Mouse (Mus musculus) gastrocnemius, adult 8-10 months (tissue): ENCODE measurements at regions not wholly inside any gene's neighbourhood (a gene's known extent, or its start where the extent isn't known, plus 50 kb on each side); places are given as distances from the start of the nearest gene placed in this dataset.

ENCODE experiments used
- DNase-seq, 2 experiments: peaks; one replicate each; pipeline ENCODE4 v3.0.0; 2022; ENCODE audit warnings: low spot score in 2 of 2

DNA sequence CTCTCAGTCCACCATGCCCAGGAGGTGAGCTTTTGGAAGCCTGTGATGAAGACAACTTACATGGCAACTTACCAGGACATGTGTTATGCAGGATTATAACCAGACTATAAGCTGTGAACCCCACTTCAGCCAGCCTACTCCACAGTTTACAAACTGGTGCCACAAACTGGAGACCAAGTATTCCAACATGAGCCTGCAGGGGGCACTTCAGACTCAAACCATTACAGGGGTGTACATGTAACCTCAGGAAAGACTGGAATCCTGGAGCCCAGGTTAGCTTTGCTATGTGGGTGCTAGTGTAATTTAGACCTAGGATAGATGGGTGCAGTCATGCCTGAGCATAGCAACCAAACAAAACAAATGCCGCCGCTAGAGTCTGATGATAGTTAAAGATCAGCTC lies 124.0 kb upstream of the Lyplal1 start:
- no peak for DNase-seq

DNA sequence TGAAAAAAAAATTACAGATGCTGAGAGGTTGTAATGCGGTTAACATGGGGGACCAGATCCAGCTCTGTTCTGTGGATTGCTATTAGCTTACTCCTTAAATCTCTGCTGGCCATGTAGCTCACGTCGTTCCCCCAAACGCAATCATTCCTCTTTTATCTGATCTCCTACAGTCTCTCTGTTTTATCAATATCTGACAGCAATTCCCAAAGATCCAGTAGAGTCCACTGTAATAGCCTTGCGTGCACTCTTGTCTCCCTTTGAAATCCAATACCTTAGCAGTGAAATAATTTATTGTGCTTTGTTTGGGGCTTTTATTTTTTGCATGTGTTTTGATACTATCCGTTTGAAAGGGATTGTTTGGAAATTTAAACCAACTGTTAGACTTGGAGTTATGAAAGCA lies 120.4 kb upstream of the Lyplal1 start:
- DNase-seq, result no peak

DNA sequence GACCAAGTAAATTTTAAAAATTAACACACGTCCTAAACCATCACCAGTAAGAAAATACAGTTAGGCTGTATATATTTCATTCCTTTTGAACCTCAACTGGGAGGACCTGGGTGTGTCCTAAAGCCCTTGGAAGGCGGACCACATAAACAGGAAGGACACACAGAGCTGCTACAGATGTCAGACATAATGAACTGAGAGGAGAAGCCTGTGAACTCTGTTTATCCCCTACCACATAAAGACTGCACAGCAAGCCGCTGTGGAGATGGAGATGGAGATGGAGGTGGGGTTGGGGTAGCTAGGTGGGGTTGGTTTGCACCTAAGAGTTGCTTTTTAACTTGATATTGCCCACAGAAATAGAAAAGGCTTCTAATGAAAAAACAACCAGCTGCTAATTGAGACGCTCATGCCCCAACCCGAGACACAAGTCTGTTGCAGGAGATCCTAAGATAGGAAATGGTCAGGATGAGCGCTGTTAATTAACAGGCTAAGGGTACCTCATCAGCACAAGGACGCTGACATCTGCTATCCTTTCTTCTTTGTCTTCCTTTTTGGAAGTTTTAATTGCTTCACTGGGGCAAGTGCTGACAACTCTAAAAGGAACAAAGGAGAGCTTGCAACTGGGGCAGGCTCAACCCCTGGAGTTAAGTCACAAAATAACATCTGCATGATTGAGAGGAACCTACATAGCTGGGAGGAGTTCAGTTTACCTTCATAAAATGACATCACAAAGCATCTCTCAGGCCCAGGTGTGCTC lies 119.3 kb upstream of the Lyplal1 start:
- no peak for DNase-seq

- DNase-seq, result no peak
These were observed 117.4 kb upstream of the Lyplal1 start for GRCm38 (mm10) chr1:186234536-186234935.

GRCm38 (mm10) chr1:186230476-186230875 lies 113.4 kb upstream of the Lyplal1 start:
- no peak for DNase-seq

DNA sequence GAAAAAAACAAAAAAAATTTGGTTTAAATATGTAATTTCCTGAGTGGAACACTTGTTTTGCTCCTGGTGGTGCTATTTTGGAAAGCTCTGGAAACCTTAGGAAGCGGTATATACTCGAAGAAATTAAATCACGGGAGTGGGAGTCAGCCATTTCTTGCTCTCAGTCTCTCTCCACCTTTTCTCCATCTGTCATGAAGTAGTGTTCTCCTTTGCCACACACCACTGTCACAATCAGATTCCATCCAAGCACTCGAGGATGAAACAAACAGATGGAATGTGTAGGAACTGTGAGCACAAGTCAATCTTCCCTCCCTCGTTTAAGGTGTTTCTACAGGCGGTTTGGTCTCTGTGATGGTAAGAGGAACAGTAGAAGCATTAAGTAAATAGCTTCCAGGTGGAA lies 112.7 kb upstream of the Lyplal1 start:
- DNase-seq, result no peak

- DNase-seq, result no peak
These were observed 111.3 kb upstream of the Lyplal1 start for GRCm38 (mm10) chr1:186228396-186228795.

- no peak for DNase-seq
These were observed 107.1 kb upstream of the Lyplal1 start for GRCm38 (mm10) chr1:186224231-186224630.

GRCm38 (mm10) chr1:186223417-186223816 lies 106.3 kb upstream of the Lyplal1 start:
- no peak for DNase-seq

- no peak for DNase-seq
These were observed 101.9 kb upstream of the Lyplal1 start for GRCm38 (mm10) chr1:186218995-186219394.

- no peak for DNase-seq
These were observed 100.1 kb upstream of the Lyplal1 start for GRCm38 (mm10) chr1:186217198-186217597.

GRCm38 (mm10) chr1:186204151-186204550 lies 87.0 kb upstream of the Lyplal1 start:
- DNase-seq, result no peak

DNA sequence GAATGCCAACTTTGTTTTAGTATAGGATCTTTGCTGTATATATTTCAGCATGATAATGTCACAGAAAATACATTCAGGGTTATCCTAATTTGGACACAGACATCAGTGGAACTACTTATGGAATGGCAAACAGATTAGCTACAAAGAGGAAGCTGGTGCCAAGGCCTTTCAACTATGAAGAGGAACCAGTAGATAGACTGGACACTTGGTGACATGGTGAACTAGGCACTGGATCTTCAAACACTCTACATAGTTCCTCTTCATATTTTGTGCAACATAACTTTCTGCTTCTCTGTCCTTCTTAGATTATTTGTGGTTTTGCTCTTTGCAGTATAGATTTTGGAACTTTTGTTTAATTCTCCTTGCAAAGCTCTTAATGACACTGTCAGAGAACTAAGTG lies 85.4 kb upstream of the Lyplal1 start:
- no peak for DNase-seq

- DNase-seq, result no peak
These were observed 81.3 kb upstream of the Lyplal1 start for GRCm38 (mm10) chr1:186198391-186198790.

DNA sequence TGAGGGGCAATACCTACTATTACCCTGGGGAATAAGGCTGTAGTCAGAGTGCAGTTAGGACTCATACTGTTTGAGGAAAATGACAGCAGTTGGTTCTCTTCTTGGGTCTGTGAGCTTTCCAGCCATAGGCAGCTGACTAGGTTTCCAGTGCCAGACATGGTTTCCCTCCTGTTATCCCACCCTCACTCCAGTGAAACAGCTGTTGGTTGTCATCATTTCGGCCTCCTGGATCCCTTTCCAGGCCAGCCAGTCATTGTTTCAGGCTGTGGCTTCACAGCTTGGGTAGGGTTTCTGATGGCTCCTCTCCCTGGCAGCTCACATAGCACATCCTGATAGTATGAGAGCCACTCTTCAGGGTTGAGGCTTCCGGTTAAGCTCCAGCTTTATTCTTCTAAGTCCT lies 79.9 kb upstream of the Lyplal1 start:
- DNase-seq, result no peak

DNA sequence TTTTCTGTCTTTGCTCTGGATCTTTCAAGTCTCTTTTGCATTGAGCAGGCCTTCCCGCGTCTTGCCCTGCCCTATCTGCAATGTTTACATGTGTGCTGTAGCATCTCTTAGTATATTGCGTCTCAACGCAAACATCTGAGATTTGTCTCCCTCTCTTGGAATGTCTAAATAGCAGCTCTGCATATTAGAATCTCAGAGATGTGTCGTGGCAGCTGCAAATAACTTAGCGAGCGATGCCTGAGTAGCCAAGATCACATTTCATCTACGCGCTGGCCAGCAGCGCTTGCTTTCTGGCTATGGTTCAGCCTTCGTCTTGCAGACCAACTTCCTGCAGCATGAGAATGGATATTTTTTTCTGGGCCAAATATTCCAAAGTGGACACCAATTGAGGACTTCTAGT lies 72.3 kb upstream of the Lyplal1 start:
- peak; percentile 26 to 68 for DNase-seq

DNA sequence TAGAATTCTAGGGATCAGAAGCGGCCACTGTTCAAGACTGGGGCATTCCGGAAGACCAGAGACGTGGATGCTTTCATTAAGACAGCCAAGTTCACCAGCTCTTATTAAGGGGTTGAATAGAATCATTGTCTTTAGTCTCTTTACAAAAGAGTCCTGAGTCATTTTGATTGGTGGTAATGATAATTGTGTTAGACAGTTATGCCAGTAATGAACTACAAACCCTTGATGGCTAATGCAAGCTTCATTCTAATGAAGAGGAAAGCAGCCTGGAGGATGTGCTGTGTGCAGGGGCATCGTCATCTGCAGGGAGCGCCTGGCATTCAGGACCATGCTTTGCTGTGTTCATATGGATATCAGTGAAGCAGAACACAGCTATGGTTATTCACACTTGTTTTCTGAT lies 70.3 kb upstream of the Lyplal1 start:
- DNase-seq, result no peak

GRCm38 (mm10) chr1:186183204-186183651 lies 66.1 kb upstream of the Lyplal1 start:
- no peak for DNase-seq

GRCm38 (mm10) chr1:186182498-186183203 lies 65.5 kb upstream of the Lyplal1 start:
- peak; percentile 31 to 59 for DNase-seq

DNA sequence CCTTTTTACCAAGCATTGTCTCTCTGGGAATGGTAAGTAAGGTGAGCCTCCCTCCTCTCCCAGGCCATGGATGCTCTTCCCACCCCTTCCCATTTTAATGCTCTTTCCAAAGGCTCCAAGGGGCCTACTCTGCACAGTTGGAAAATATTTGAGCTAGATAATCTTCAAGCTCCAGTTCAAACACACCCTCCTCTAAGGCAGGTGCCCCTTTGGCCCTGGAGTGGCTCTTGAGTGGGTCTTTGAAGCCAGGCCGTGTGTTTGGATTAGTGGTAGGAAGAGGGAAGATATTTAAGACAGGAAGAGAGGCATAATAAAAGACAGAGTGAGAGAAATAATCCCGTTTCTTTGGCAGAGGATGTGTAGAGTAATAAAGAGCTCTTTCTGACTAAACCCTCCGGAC lies 59.9 kb upstream of the Lyplal1 start:
- DNase-seq, result no peak

GRCm38 (mm10) chr1:186173472-186174014 lies 56.4 kb upstream of the Lyplal1 start:
- no peak for DNase-seq

DNA sequence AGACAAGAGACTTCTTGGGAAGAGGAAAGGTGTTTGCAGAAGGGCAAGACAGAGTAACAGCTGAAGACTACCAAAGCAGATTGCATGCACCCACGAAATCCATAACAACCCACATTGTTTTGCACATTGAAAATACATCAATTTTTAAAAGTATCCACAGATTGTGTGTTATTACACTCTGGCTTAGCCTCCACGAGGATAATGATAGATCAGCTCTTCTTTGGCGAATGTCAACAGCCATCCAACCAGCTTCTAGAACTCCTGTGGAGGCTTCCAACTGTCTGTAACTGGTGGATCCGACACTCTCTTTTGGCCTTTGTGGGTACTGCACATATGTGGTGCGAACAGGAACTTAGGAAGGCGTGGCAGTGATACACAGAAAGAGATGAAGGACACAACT lies 54.6 kb upstream of the Lyplal1 start:
- DNase-seq, result no peak
